Mouse (Mus musculus) MEL (cell line): ENCODE data around the gene Slc16a10. TPM values are rescaled to one million over a fixed set of nuclear protein-coding genes. Genes with fewer than 3 reads are reported as not detected.
A peak's percentile ranks its signal among the peaks of the same experiment; 100 is the strongest.

Experiments used
- DNase-seq: peaks from one replicate; pipeline ENCODE4 v3.0.0; 2011; ENCODE audit warnings: low read depth, low spot score
- H3K27ac ChIP-seq: 2 replicates; pipeline ENCODE4 v1.5.1; 2012; ENCODE audit warnings: low read depth, mild to moderate bottlenecking, control low read depth, low read length, moderate library complexity; ENCODE audit not compliant: control insufficient read depth
- H3K27me3 ChIP-seq, 2 experiments: fragments of 150-350 bp in 1 of 2; sonication (generic) in 1 of 2; 2 replicates each; pipeline ENCODE4 v1.6.1; 2012; ENCODE audit warnings: low read length in 2 of 2, mild to moderate bottlenecking in 2 of 2, improper control_type of control experiment in 1 of 2, moderate library complexity in 1 of 2; ENCODE audit not compliant: insufficient read depth in 2 of 2, control insufficient read depth in 1 of 2
- H3K36me3 ChIP-seq, 2 experiments: 2 replicates each; pipeline ENCODE4 v1.6.1; 2012 to 2014; ENCODE audit warnings: low read length in 2 of 2, improper control_type of control experiment in 1 of 2, inconsistent platforms in 1 of 2, mild to moderate bottlenecking in 1 of 2; ENCODE audit not compliant: insufficient read depth in 2 of 2, control insufficient read depth in 1 of 2
- H3K4me1 ChIP-seq, 2 experiments: fragments of 150-350 bp in 1 of 2; sonication (generic) in 1 of 2; 2 replicates each; pipeline ENCODE4 v1.6.1; 2012; ENCODE audit warnings: low read length in 2 of 2, improper control_type of control experiment in 1 of 2, mild to moderate bottlenecking in 1 of 2; ENCODE audit not compliant: insufficient read depth in 2 of 2, control insufficient read depth in 1 of 2
- H3K4me3 ChIP-seq, 2 experiments: fragments of 150-350 bp in 1 of 2; sonication (generic) in 1 of 2; 2 replicates each; pipeline ENCODE4 v1.5.1; 2012; ENCODE audit warnings: low read depth in 2 of 2, low read length in 2 of 2, mild to moderate bottlenecking in 2 of 2, moderate library complexity in 2 of 2, control low read depth in 1 of 2, improper control_type of control experiment in 1 of 2; ENCODE audit not compliant: control insufficient read depth in 1 of 2, insufficient read depth in 1 of 2
- H3K79me2 ChIP-seq: 2 replicates; pipeline ENCODE4 v1.6.1; 2012; ENCODE audit warnings: mild to moderate bottlenecking, low read length, moderate library complexity; ENCODE audit not compliant: control insufficient read depth, poor library complexity, insufficient read depth
- H3K9ac ChIP-seq: 2 replicates; pipeline ENCODE4 v1.6.1; 2012; ENCODE audit warnings: low read depth, mild to moderate bottlenecking, control low read depth, low read length, moderate library complexity; ENCODE audit not compliant: control insufficient read depth, poor library complexity, severe bottlenecking
- H3K9me3 ChIP-seq: fragments of 150-350 bp; sonication (generic); replicated peaks from 2 replicates; pipeline ENCODE4 v1.6.1; 2012; ENCODE audit warnings: mild to moderate bottlenecking, low read length, improper control_type of control experiment, moderate library complexity; ENCODE audit not compliant: insufficient read depth
- BHLHE40 ChIP-seq: IDR thresholded peaks from 2 replicates; pipeline ENCODE4 v1.6.1; 2012; ENCODE audit warnings: low read depth, mild to moderate bottlenecking, inconsistent platforms, low read length, improper control_type of control experiment, borderline replicate concordance
- CHD1 ChIP-seq: IDR thresholded peaks from 2 replicates; pipeline ENCODE4 v1.6.1; 2012; ENCODE audit warnings: low read depth, mild to moderate bottlenecking, inconsistent platforms, low read length, improper control_type of control experiment
- CTCF ChIP-seq, 3 experiments: IDR thresholded peaks in 2 of 3; conservative IDR thresholded peaks in 1 of 3; 2 replicates each; pipeline ENCODE4 v1.5.1; 2011 to 2012; ENCODE audit warnings: low read length in 3 of 3, low read depth in 2 of 3, mild to moderate bottlenecking in 2 of 3, improper control_type of control experiment in 1 of 3, inconsistent platforms in 1 of 3, mixed read lengths in 1 of 3, moderate library complexity in 1 of 3; ENCODE audit not compliant: control insufficient read depth in 1 of 3, insufficient read depth in 1 of 3, poor library complexity in 1 of 3, severe bottlenecking in 1 of 3
- E2F4 ChIP-seq: IDR thresholded peaks from 2 replicates; pipeline ENCODE4 v1.6.1; 2011; ENCODE audit warnings: low read depth, low read length, improper control_type of control experiment, borderline replicate concordance
- ETS1 ChIP-seq: IDR thresholded peaks from 2 replicates; pipeline ENCODE4 v1.6.1; 2012; ENCODE audit warnings: low read depth, mild to moderate bottlenecking, inconsistent platforms, low read length, improper control_type of control experiment, moderate library complexity
- GABPA ChIP-seq: IDR thresholded peaks from 2 replicates; pipeline ENCODE4 v1.6.1; 2012; ENCODE audit warnings: low read depth, mild to moderate bottlenecking, inconsistent platforms, low read length, improper control_type of control experiment, moderate library complexity
- KAT2A ChIP-seq: conservative IDR thresholded peaks from 2 replicates; pipeline ENCODE4 v1.6.1; 2012; ENCODE audit warnings: low read depth, low read length, improper control_type of control experiment, inconsistent platforms
- MAX ChIP-seq: IDR thresholded peaks from 2 replicates; pipeline ENCODE4 v1.6.1; 2011; ENCODE audit warnings: low read length, improper control_type of control experiment
- MAZ ChIP-seq: IDR thresholded peaks from 2 replicates; pipeline ENCODE4 v1.6.1; 2012; ENCODE audit warnings: low read depth, mild to moderate bottlenecking, inconsistent platforms, low read length, improper control_type of control experiment
- MYB ChIP-seq: IDR thresholded peaks from 2 replicates; pipeline ENCODE4 v1.6.1; 2011; ENCODE audit warnings: mild to moderate bottlenecking, low read depth, low read length, improper control_type of control experiment
- POLR2A ChIP-seq, 2 experiments: IDR thresholded peaks; 2 replicates each; pipeline ENCODE4 v1.6.1; 2011 to 2012; ENCODE audit warnings: low read length in 2 of 2, mild to moderate bottlenecking in 2 of 2, control low read depth in 1 of 2, improper control_type of control experiment in 1 of 2, low read depth in 1 of 2, moderate library complexity in 1 of 2; ENCODE audit not compliant: control insufficient read depth in 1 of 2, insufficient read depth in 1 of 2, poor library complexity in 1 of 2
- POLR2AphosphoS2 ChIP-seq: IDR thresholded peaks from 2 replicates; pipeline ENCODE4 v1.6.1; 2011; ENCODE audit warnings: low read length, improper control_type of control experiment
- POLR2AphosphoS5 ChIP-seq: IDR thresholded peaks from 2 replicates; pipeline ENCODE4 v1.6.1; 2012; ENCODE audit warnings: low read depth, borderline replicate concordance, mild to moderate bottlenecking, inconsistent platforms, low read length, moderate library complexity, mixed read lengths
- RAD21 ChIP-seq: IDR thresholded peaks from 2 replicates; pipeline ENCODE4 v1.6.1; 2011; ENCODE audit warnings: mild to moderate bottlenecking, low read depth, low read length, improper control_type of control experiment
- RCOR1 ChIP-seq: IDR thresholded peaks from 2 replicates; pipeline ENCODE4 v1.6.1; 2012; ENCODE audit warnings: low read depth, mild to moderate bottlenecking, inconsistent platforms, low read length, improper control_type of control experiment
- TAL1 ChIP-seq: IDR thresholded peaks from 2 replicates; pipeline ENCODE4 v1.6.1; 2012; ENCODE audit warnings: mild to moderate bottlenecking, inconsistent platforms, low read length, moderate library complexity, mixed read lengths
- USF2 ChIP-seq, 2 experiments: IDR thresholded peaks; 2 replicates each; pipeline ENCODE4 v1.6.1; 2011 to 2012; ENCODE audit warnings: improper control_type of control experiment in 2 of 2, low read length in 2 of 2, borderline replicate concordance in 1 of 2, inconsistent platforms in 1 of 2, low read depth in 1 of 2, mild to moderate bottlenecking in 1 of 2; ENCODE audit not compliant: insufficient read depth in 1 of 2
- ZC3H11A ChIP-seq: IDR thresholded peaks from 2 replicates; pipeline ENCODE4 v1.6.1; 2012; ENCODE audit warnings: low read depth, mild to moderate bottlenecking, inconsistent platforms, low read length, improper control_type of control experiment
- ZMIZ1 ChIP-seq: IDR thresholded peaks from 2 replicates; pipeline ENCODE4 v1.6.1; 2012; ENCODE audit warnings: low read depth, mild to moderate bottlenecking, inconsistent platforms, low read length, improper control_type of control experiment, moderate library complexity
- ZNF384 ChIP-seq: IDR thresholded peaks from 2 replicates; pipeline ENCODE4 v1.6.1; 2012; ENCODE audit warnings: low read depth, mild to moderate bottlenecking, inconsistent platforms, low read length, improper control_type of control experiment
- polyA plus RNA-seq, 2 experiments: library from polyadenylated mRNA; stranded (reverse) in 1 of 2; unstranded in 1 of 2; fragments of >175 nt in 1 of 2; fragments of >200 nt in 1 of 2; gene quantifications; 2 replicates each; pipeline versions ENCODE4 v1.2.1 to v1.2.4; 2012; ENCODE audit warnings: low replicate concordance in 2 of 2, low read depth in 1 of 2; ENCODE audit not compliant: insufficient read length in 2 of 2, insufficient read depth in 1 of 2, missing spikeins in 1 of 2
- total RNA-seq: library from RNA; depleted of rRNA; stranded (reverse); fragments of 300-350 nt; gene quantifications from 2 replicates; pipeline ENCODE4 v1.2.3, GENCODE M21; 2012

Slc16a10 gene
- total and polyA plus RNA-seq, 3 experiments = 13.2 to 17.9 TPM; not detected in 1

DNA sequence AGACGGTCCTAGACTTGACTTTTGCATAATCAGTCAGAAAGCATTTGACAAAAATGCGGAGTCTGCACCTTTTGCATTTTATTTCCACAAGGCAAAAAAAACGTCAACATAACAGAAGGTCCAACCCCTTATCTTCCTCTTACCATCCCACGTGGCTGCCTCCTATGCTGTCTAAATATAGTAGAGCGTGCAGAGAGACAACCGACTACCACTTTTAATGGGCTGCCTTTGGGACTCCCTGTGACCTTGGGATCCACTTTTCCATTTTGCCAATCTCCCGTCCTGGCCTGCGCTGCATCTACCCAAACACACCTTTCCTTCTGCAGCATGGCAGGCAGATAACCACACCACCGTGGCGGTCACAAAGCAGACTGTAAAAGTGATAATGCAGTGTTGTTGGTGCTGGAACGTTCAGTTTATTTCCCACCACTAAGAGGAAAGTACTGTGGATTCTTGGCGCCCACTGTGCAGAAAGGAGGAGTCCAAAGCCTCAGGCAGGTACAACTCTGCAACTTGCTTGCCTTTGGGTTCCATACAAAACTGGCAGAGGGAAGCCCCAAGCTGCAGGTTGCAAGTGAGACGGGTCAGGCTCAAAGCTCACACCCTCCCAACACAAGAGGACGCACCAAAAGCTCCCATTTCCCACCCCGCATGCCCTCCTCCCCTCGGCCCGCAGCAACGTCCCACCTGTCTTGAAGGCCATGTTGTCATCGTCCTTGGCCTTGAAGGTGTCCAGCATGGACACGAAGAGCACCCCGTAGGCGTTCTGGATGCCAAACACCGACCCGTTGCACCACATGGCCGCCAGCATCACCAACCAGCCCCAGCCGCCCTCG, 824 bp downstream of the Slc16a10 start (continued):
- TF ChIP-seq ZNF384 (peak; percentile 76), POLR2AphosphoS5 (no peak)

DNA sequence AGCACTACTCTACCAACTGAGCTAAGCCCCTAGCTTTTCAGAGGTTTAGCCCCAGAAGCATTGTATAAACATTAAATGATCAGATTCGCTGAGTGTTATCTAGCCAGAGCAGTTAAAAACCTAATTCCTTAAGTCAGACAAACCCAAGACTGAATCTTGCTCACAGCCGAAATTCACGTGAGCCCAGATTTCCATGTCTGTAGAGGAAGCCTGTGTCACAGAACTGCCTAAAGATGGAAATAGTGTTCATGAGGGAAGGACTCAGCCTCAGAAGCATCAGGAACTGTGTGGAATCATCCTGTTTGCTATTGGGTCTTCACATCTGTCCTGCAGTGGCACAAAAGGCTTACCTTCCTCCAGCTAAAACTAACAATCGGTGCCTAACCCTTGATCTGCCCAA, 2.4 kb downstream of the Slc16a10 start:
- H3K36me3 ChIP-seq = peaks cover 0 to 28% of the 10 kb centered on the region in 2 experiments; a peak in 2 of 4 replicates
- no peak overlapping the region for H3K27ac ChIP-seq
- no peak overlapping the region for H3K4me3 ChIP-seq
- TF ChIP-seq E2F4 (no peak), MAX (no peak), ZMIZ1 (no peak), MAZ (no peak), POLR2AphosphoS2 (no peak), POLR2A (IDR thresholded peaks at IDR 0.05; ENCODE audit: control insufficient read depth in 1 of 2, insufficient read depth in 1 of 2, low read depth in 1 of 2, low read length in 2 of 2, poor library complexity in 1 of 2) (no peak), KAT2A (no peak), USF2 (IDR thresholded peaks at IDR 0.05; ENCODE audit: borderline replicate concordance in 1 of 2, insufficient read depth in 1 of 2, low read depth in 1 of 2, low read length in 2 of 2) (no peak), RAD21 (no peak), CHD1 (no peak), TAL1 (no peak), ETS1 (no peak), GABPA (no peak), BHLHE40 (no peak), ZC3H11A (no peak), MYB (no peak), RCOR1 (no peak), CTCF (IDR thresholded peaks at IDR 0.05 in 2 of 3, conservative IDR thresholded peaks at IDR 0.05 in 1 of 3; ENCODE audit: control insufficient read depth in 1 of 3, insufficient read depth in 1 of 3, low read depth in 2 of 3, low read length in 3 of 3, poor library complexity in 1 of 3, severe bottlenecking in 1 of 3) (no peak)
- no peaks in the 10 kb centered on the region for H3K9me3 ChIP-seq
- no peak for DNase-seq
- peaks cover 5 to 16% of the 10 kb centered on the region in 2 experiments for H3K4me1 ChIP-seq
- H3K79me2 ChIP-seq = peaks cover 33% of the 10 kb centered on the region
- no peaks in the 10 kb centered on the region for H3K27me3 ChIP-seq
- H3K9ac ChIP-seq = no peak overlapping the region
